ENCODE assay signal across 7 mouse cellular contexts in the genomic region with DNA sequence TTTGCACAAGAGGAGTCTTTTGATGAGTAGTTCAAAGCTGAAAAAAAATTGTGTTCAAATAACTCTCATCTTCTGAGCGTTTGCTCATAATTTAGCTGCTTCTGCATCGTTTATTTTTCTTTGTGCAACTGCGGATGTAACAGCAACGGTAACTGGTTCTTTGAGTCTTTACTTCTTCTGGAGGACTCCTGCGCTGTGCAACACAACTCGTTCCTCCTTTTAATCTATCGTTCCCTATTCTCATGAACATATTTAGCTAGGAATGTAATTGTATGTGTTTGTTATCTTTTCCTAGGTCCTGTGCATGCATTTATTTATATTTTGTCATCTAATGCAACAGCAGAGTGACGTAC.
A peak's percentile ranks its signal among the peaks of the same experiment; 100 is the strongest.
DNase-seq lines count a peak whose midpoint lies in the region; ATAC-seq and TF ChIP-seq lines count a peak whose summit lies in the region.

No protein-coding gene starts in this region.

- TF ChIP-seq POLR2A in kidney, adult 2 months (IDR thresholded peaks at IDR 0.05; ENCODE audit: low read depth, low read length): no peak
- no peak for TF ChIP-seq POLR2A in cortical plate, adult 2 months (IDR thresholded peaks at IDR 0.05; ENCODE audit: extremely low read depth, insufficient read depth, low read length)

- no peak for TF ChIP-seq CTCF in kidney, adult 2 months (conservative IDR thresholded peaks at IDR 0.05; ENCODE audit: insufficient read depth, insufficient read length, low read depth, low read length)
- TF ChIP-seq CTCF in cortical plate, adult 2 months (IDR thresholded peaks at IDR 0.05; ENCODE audit: extremely low read depth, insufficient read depth, low read length): no peak

- H3K27ac ChIP-seq in kidney, embryonic 15.5 days: no peak overlapping the region; the same call in 1 of the 2 replicates
- H3K27ac ChIP-seq in kidney, adult 2 months (ENCODE audit: insufficient read depth, low read depth, low read length): no peak overlapping the region; the same call in 1 of the 2 replicates
- no peak overlapping the region for H3K27ac ChIP-seq in cortical plate, adult 2 months (ENCODE audit: insufficient read depth, low read length)
- H3K27ac ChIP-seq in forebrain, embryonic 15.5 days (replicated peaks): no peak overlapping the region; the same call in 1 of the 2 replicates

- no peak overlapping the region for H3K9ac ChIP-seq in kidney, embryonic 15.5 days
- H3K9ac ChIP-seq in forebrain, embryonic 15.5 days (replicated peaks): no peak overlapping the region

- peak overlapping the region; percentile 52 for H3K4me2 ChIP-seq in kidney, embryonic 15.5 days
- H3K4me2 ChIP-seq in forebrain, embryonic 15.5 days (replicated peaks): peak overlapping the region; percentile 45

- 0 out of 2 replicates have a peak overlapping the region, but pooled peaks have one; percentile 29 for H3K4me3 ChIP-seq in kidney, embryonic 15.5 days (replicated peaks)
- H3K4me3 ChIP-seq in kidney, adult 2 months (ENCODE audit: insufficient read depth, low read depth, low read length): no peak overlapping the region
- H3K4me3 ChIP-seq in cortical plate, adult 2 months (ENCODE audit: insufficient read depth, low read length): peak overlapping the region; percentile 13; the same call in 1 of the 2 replicates
- H3K4me3 ChIP-seq in forebrain, embryonic 15.5 days: peak overlapping the region; percentile 26; the same call in 1 of the 2 replicates

- H3K9me3 ChIP-seq in kidney, embryonic 15.5 days (replicated peaks): no peaks in the 10 kb centered on the region
- no peaks in the 10 kb centered on the region for H3K9me3 ChIP-seq in forebrain, embryonic 15.5 days

- H3K36me3 ChIP-seq in kidney, embryonic 15.5 days: no peaks in the 10 kb centered on the region
- H3K36me3 ChIP-seq in kidney, adult 2 months (ENCODE audit: control insufficient read depth, insufficient read depth, low read length): no peaks in the 10 kb centered on the region
- H3K36me3 ChIP-seq in forebrain, embryonic 15.5 days: no peaks in the 10 kb centered on the region

- H3K4me1 ChIP-seq in kidney, embryonic 15.5 days: 0 out of 2 replicates have a peak, but pooled peaks cover 4% of the 10 kb centered on the region
- H3K4me1 ChIP-seq in kidney, adult 2 months (ENCODE audit: control insufficient read depth, insufficient read depth, low read length): no peaks in the 10 kb centered on the region
- H3K4me1 ChIP-seq in cortical plate, adult 2 months (ENCODE audit: control insufficient read depth, insufficient read depth, low read length): no peaks in the 10 kb centered on the region
- H3K4me1 ChIP-seq in forebrain, embryonic 15.5 days: peaks cover 20% of the 10 kb centered on the region

- no peak for DNase-seq in kidney, adult 2 months
- DNase-seq in cerebellum, adult 9-11 months: no peak
- no peak for DNase-seq in left cerebral cortex, adult 8-10 months (ENCODE audit: low spot score in 2 of 2)

- no peak for ATAC-seq in kidney, embryonic 15.5 days (replicated peaks; ENCODE audit: low FRiP score)
- no peak; the same call in 1 of the 2 replicates for ATAC-seq in forebrain, embryonic 15.5 days (replicated peaks)
- peak; percentile 26; the same call in 1 of the 2 replicates for ATAC-seq in megakaryocyte, adult 5-6 weeks (ENCODE audit: poor library complexity, severe bottlenecking)

- WGBS in kidney, embryonic 15.5 days: 66% methylated on average over 8 of the region's 8 CpGs
- 52% methylated on average over 8 of the region's 8 CpGs for WGBS in kidney, adult 2 months
- 61% methylated on average over 8 of the region's 8 CpGs for WGBS in forebrain, embryonic 15.5 days

- H3K27me3 ChIP-seq in kidney, embryonic 15.5 days: no peaks in the 10 kb centered on the region
- no peaks in the 10 kb centered on the region for H3K27me3 ChIP-seq in kidney, adult 2 months (replicated peaks; ENCODE audit: control insufficient read depth, insufficient read depth, low read length)
- H3K27me3 ChIP-seq in forebrain, embryonic 15.5 days: no peaks in the 10 kb centered on the region
